Comparison of ENCODE assay signal across 8 mouse cellular contexts in genomic region chr10:75439211-75439811, GRCm38 (mm10). TPM values are rescaled to one million over a fixed set of nuclear protein-coding genes. Genes with fewer than 3 reads are reported as not detected.
A peak's percentile ranks its signal among the peaks of the same experiment; 100 is the strongest.
DNase-seq lines count a peak whose midpoint lies in the region; ATAC-seq and TF ChIP-seq lines count a peak whose summit lies in the region.

No protein-coding gene starts in this region.

- WGBS in thymus, adult 2 months, result 52% methylated on average over 7 of the region's 7 CpGs
- WGBS in forebrain, embryonic 16.5 days, result 16% methylated on average over 7 of the region's 7 CpGs
- 43% methylated on average over 7 of the region's 7 CpGs for WGBS in spleen, adult 2 months

- DNase-seq in CD4-positive, CD25-positive, alpha-beta regulatory T cell, adult 2 months (ENCODE audit: low read depth, low spot score), result peak; percentile 72
- peak; percentile 38 for DNase-seq in thymus, adult 2 months
- no peak for DNase-seq in thymus, adult 18-20 months
- DNase-seq in kidney, postnatal 14 days, result peak; percentile 54
- peak in 1 of 2 experiments; percentile 36 for DNase-seq in spleen, adult 2 months (ENCODE audit: low read depth in 1 of 2, low spot score in 2 of 2)

- H3K27me3 ChIP-seq in thymus, adult 2 months (ENCODE audit: control insufficient read depth, insufficient read depth, low read length), result no peaks in the 10 kb centered on the region
- no peaks in the 10 kb centered on the region for H3K27me3 ChIP-seq in forebrain, embryonic 16.5 days (replicated peaks; ENCODE audit: control insufficient read depth, insufficient read depth, low read length)
- no peaks in the 10 kb centered on the region for H3K27me3 ChIP-seq in spleen, adult 2 months (ENCODE audit: control insufficient read depth, insufficient read depth, low read length)

- no peak for ATAC-seq in CD4-positive, CD25-positive, alpha-beta regulatory T cell, adult 4 months
- peak; percentile 54 for ATAC-seq in forebrain, embryonic 16.5 days
- 0 out of 2 replicates have a peak, but pooled peaks have one; percentile 29 for ATAC-seq in megakaryocyte, adult 5-6 weeks (ENCODE audit: poor library complexity, severe bottlenecking)

- no peak overlapping the region for H3K4me3 ChIP-seq in thymus, adult 2 months (ENCODE audit: control insufficient read depth, insufficient read depth, low read length)
- H3K4me3 ChIP-seq in forebrain, embryonic 16.5 days (replicated peaks; ENCODE audit: low read length), result no peak overlapping the region
- H3K4me3 ChIP-seq in spleen, adult 2 months (ENCODE audit: extremely low read depth, insufficient read depth, insufficient read length), result no peak overlapping the region

- H3K9ac ChIP-seq in forebrain, embryonic 16.5 days (replicated peaks; ENCODE audit: low read depth, low read length), result no peak overlapping the region

- H3K4me1 ChIP-seq in thymus, adult 2 months (replicated peaks; ENCODE audit: control insufficient read depth, insufficient read depth, low read length), result no peaks in the 10 kb centered on the region
- H3K4me1 ChIP-seq in forebrain, embryonic 16.5 days (replicated peaks; ENCODE audit: control insufficient read depth, insufficient read depth, low read length), result peaks cover 21% of the 10 kb centered on the region
- H3K4me1 ChIP-seq in spleen, adult 2 months (ENCODE audit: control insufficient read depth, insufficient read depth, insufficient read length), result peaks cover 2% of the 10 kb centered on the region; the same call in 1 of the 2 replicates

- TF ChIP-seq POLR2A in thymus, adult 2 months (IDR thresholded peaks at IDR 0.05; ENCODE audit: control insufficient read depth, extremely low read depth, insufficient read depth, low read length, poor library complexity), result no peak
- no peak for TF ChIP-seq POLR2A in spleen, adult 2 months (IDR thresholded peaks at IDR 0.05; ENCODE audit: low read depth, low read length)

- H3K27ac ChIP-seq in thymus, adult 2 months (ENCODE audit: control insufficient read depth, insufficient read depth, low read length), result no peak overlapping the region
- peak overlapping the region; percentile 64 for H3K27ac ChIP-seq in forebrain, embryonic 16.5 days (ENCODE audit: low read length)
- H3K27ac ChIP-seq in spleen, adult 2 months (ENCODE audit: insufficient read depth, low read length), result no peak overlapping the region

- H3K9me3 ChIP-seq in forebrain, embryonic 16.5 days (ENCODE audit: control insufficient read depth, low read length), result no peaks in the 10 kb centered on the region

- 0 out of 2 replicates have a peak overlapping the region, but pooled peaks have one; percentile 6 for H3K4me2 ChIP-seq in forebrain, embryonic 16.5 days (ENCODE audit: low read length)

- no peaks in the 10 kb centered on the region for H3K36me3 ChIP-seq in thymus, adult 2 months (ENCODE audit: control insufficient read depth, insufficient read depth, low read length)
- no peaks in the 10 kb centered on the region for H3K36me3 ChIP-seq in forebrain, embryonic 16.5 days (ENCODE audit: control insufficient read depth, insufficient read depth)
- no peaks in the 10 kb centered on the region for H3K36me3 ChIP-seq in spleen, adult 2 months (ENCODE audit: control insufficient read depth, insufficient read depth, low read length)

- TF ChIP-seq CTCF in thymus, adult 2 months (IDR thresholded peaks at IDR 0.05; ENCODE audit: borderline replicate concordance, control insufficient read depth, extremely low read depth, insufficient read depth, low read length, poor library complexity), result no peak
- TF ChIP-seq CTCF in spleen, adult 2 months (IDR thresholded peaks at IDR 0.05; ENCODE audit: extremely low read depth, insufficient read depth, insufficient read length, insufficient replicate concordance), result peak; percentile 66; the same call in 1 of the 2 replicates

RNA-seq across cellular contexts. Expression of gene Upb1, which starts 38.4 kb away (rescaled TPM):
- polyA plus RNA-seq in CD4-positive, CD25-positive, alpha-beta regulatory T cell, adult 4 months (2017; shearing (Covaris generic)), result under 1 TPM in 1 of 2 experiments, not detected in 1; 0.74 TPM
- polyA plus RNA-seq in thymus, adult 2 months (2012; rRNA removed), result 0.77 and 0.97 TPM in 2 replicates
- 0.10 TPM in 1 of 2 replicates, not detected in the other for polyA plus RNA-seq in forebrain, embryonic 16.5 days (2015; fragmentation: Nextera tagmentation; extraction: Ambion mirVana)
- 14.7 and 18.1 TPM in 2 replicates for total RNA-seq in megakaryocyte, adult 5-6 weeks (2015)
- total RNA-seq in megakaryocyte, adult 5-6 weeks (2017), result 31.7 and 33.3 TPM in 2 replicates
- 0.74 and 1.3 TPM in 2 replicates for polyA plus RNA-seq in spleen, adult 2 months (2012; rRNA removed)

Comparison
In these comparisons a context has a peak if more than half of its experiments do, and no peak if none do; other contexts are left out.
1. DNase-seq: peak in CD4-positive, CD25-positive, alpha-beta regulatory T cell, adult 2 months (single experiment), thymus, adult 2 months (single experiment) and kidney, postnatal 14 days (single experiment); none in thymus, adult 18-20 months (0 of 2).